Mouse (Mus musculus) left cerebral cortex, postnatal 25 days (tissue): ENCODE results near the gene Tep1. TPM values are rescaled to one million over a fixed set of nuclear protein-coding genes. Genes with fewer than 3 reads are reported as not detected.
"Not testable (repeated sequence)": the region's sequence is repeated elsewhere in the genome, so short reads cannot be mapped to it uniquely, and the experiment has no call there.

Experiments
- DNase-seq, 2 experiments: peaks; one replicate each; pipeline ENCODE4 v3.0.0; 2022; ENCODE audit warnings: low spot score in 2 of 2, mixed read lengths in 1 of 2
- intact Hi-C: fragments of 180-260 bp; cut with DNase I; formaldehyde crosslinking; loops from one replicate; pipeline ENCODE4 v1.15.1; 2025
- total RNA-seq, 2 experiments: library from RNA; stranded (reverse); gene quantifications; 2 replicates each; pipeline ENCODE4 v1.2.3; 2021

The Tep1 gene
- total RNA-seq, result 1 to 10 TPM; 2.4 to 5.0 TPM

- DNase-seq, result peak; percentile 24 to 49
- intact Hi-C loops, result loop anchor here (5.0 kb wide), 1 partner anchor 63 kb away; the partner anchor contains the start of genes Ccnb1ip1 and Parp2
These were observed at the start of gene Tep1 for GRCm38 (mm10) chr14:50869889-50870804. Tep1 (minus strand) TSS chr14:50870560.

- intact Hi-C loops, result no loop called here
- DNase-seq, result no peak
These were observed 41.0 kb upstream of the Tep1 start for GRCm38 (mm10) chr14:50911356-50911755.

- intact Hi-C loops, result no loop called here
- DNase-seq, result no peak
These were observed 37.8 kb upstream of the Tep1 start for GRCm38 (mm10) chr14:50908126-50908525.

GRCm38 (mm10) chr14:50905327-50905726 is 35.0 kb upstream of the Tep1 start:
- intact Hi-C loops, DNase-seq: not testable (repeated sequence)

DNA sequence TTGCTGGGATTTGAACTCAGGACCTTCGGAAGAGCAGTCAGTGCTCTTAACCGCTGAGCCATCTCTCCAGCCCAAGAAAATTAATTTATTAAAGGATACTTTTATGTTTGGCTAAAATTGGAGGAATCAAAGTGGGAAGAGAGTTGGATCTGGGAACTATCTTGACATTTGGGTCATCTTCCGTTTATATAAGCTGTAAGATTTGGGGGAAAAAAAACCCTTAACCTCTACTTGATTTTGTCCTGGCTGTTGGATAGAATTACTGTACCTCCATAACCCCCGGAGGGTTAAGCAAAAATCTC is 34.4 kb upstream of the Tep1 start:
- intact Hi-C loops, result no loop called here
- DNase-seq, result no peak

- DNase-seq, result peak in 1 of 2 experiments; percentile 32
- intact Hi-C loops, result no loop called here
These were observed 33.8 kb upstream of the Tep1 start for GRCm38 (mm10) chr14:50903973-50904827.

GRCm38 (mm10) chr14:50897992-50898391 is 27.6 kb upstream of the Tep1 start:
- intact Hi-C loops, result not testable (repeated sequence)

GRCm38 (mm10) chr14:50897374-50897765 is 27.0 kb upstream of the Tep1 start, which contains the start of gene Klhl33:
Klhl33 (minus strand) TSS chr14:50897507.
- intact Hi-C loops, result no loop called here
- no peak for DNase-seq

More at GRCm38 (mm10) chr14:50897992-50898391, 27.6 kb upstream of the Tep1 start:
- DNase-seq, result not testable (repeated sequence)

DNA sequence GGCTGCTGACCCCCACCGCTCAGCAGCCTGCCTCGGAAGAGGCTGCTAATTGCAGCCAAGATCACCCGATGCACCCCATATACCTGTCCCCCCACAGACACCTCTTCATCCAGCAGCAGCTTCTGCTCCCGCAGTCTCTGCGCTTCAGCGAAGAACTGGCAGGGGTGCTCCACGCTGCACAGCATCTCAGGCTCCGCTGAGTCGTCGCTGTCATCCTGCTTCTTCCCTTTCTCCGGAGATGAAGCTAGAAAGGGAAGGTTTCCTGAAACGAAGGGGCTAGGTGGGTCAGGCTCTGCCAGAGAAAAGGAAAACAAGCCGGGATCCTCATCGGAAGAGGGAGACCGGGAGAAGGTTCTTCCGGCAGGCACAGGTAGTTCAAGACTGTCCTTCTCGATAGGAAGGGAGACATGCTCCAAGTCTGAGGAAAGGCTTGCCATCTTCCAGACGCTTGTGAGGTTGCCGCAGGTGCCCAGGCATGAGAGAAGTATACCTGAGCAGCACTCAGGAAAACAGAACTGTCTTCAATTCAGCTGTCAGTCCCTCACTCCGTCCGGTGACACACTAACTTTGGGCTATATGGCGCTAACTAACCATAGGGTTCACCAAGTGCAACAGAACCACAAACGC is 26.5 kb upstream of the Tep1 start:
- DNase-seq, result peak; percentile 37 to 52
- intact Hi-C loops, result no loop called here

DNA sequence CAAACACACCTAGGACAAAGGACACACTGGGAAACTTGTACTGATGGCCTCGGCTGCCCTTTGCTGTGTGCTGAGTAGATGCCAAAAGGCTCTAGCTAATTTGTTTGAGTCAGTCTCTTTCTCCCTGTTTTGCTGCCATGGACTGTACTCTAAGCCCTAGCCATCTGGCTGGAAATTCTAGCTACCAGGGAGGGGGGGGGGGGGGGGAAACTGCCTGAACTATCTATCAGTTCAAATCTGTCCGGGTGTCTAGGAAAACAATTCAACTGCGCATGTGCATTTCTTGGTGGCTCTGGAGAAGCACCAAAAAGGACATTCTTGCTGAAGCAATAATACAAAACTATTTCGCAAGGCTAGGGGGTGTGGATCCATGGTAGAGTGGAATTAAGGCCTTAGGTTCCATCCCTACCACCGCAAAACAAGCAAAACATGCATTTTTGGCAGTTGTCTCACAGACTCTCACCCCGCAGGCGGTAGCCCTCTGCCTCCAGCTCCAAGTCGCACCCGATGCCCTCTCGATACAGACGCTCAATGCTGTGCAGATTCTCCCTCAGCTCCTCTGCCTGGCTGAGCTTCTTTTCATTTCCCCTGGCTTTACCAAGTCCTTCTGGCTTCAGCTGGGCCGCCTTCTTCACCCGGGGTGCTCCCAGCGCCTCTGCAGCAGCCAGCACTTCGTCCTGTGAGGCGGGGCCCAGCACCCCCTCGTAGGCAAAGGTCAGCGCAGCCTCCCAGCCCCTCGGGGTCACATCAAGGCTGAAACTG is 25.8 kb upstream of the Tep1 start:
- DNase-seq, result peak in 1 of 2 experiments; percentile 54
- intact Hi-C loops, result no loop called here

DNA sequence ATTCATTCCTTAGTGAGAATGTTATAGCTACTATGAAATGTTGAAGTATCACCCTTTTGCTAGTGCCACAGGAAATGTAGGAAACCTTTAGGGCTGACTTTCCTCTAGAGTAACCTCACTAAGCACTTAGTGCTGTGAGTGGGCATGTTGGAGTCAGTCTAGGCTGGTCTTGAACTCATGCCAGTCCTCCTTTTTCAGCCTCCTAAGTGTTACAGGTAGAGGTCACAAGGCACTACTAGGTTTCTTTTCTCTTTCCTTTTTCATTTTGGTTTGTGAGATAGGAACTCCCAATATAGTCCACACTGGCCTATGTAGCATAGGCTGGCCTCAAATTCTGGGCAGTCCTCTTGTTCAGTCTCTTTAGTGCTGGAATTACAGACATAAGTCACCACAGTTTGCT is 25.0 kb upstream of the Tep1 start:
- intact Hi-C loops, result no loop called here
- no peak for DNase-seq

GRCm38 (mm10) chr14:50892541-50893459 is 22.4 kb upstream of the Tep1 start:
- intact Hi-C loops, result no loop called here
- no peak for DNase-seq

GRCm38 (mm10) chr14:50892091-50892490 is 21.7 kb upstream of the Tep1 start:
- intact Hi-C loops, result no loop called here

GRCm38 (mm10) chr14:50891621-50892020 is 21.3 kb upstream of the Tep1 start:
- intact Hi-C loops, result no loop called here

More at GRCm38 (mm10) chr14:50892091-50892490, 21.7 kb upstream of the Tep1 start:
- no peak for DNase-seq

GRCm38 (mm10) chr14:50876236-50876950 is 6.0 kb upstream of the Tep1 start:
- intact Hi-C loops, result no loop called here
- peak in 1 of 2 experiments; percentile 74 for DNase-seq

More at GRCm38 (mm10) chr14:50891621-50892020, 21.3 kb upstream of the Tep1 start:
- no peak for DNase-seq

DNA sequence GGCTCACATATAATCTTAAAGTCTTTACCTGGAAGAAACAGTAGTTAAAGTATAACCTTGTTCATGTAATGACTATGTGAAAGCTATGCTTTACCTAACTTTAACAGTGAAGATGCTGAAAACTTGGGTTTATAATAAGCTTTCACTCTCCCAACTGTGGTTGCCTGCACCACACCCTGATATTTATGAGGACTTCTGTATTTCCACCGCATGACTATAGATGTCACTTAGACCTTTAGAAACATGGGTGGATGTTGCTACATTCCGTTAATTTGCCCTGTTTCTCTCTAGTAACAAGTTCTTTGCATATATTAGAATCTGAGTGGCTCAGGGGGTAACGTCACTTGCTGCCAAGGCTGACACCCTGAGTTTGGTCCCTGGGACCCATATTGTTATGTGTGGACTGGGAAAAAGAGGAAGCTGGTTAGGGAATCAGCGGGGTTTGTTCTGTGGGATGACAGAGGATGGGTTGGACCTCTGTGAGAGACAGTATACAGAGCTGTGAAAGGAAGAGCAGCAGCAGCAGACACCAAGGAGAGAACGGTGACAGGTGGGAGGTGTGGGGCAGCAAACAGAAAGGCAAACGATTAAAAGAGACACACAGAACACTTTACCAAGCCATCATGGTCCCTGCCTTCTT is 5.4 kb upstream of the Tep1 start:
- DNase-seq, result peak in 1 of 2 experiments; percentile 31

DNA sequence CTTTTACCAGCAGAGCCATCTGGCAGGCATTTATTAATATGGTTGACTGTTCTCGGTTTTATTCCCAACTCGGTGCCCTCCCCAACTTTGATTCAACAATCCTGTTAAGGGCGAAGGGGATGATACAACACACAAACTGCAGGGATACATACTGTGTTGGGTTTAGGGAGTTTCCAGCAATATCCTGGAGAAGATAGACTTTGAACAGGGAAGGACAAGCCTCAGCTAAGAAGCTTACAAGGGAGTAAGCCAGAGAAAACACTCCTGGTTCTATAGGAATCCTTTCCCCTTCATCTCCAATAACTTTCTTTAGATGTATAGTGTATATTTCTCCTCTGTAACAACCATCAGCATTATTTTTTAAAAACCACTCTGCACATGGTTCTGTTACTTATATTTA is 4.8 kb upstream of the Tep1 start:
- intact Hi-C loops, result no loop called here
- DNase-seq, result no peak

More for the DNA sequence above, 5.4 kb upstream of the Tep1 start:
- intact Hi-C loops, result no loop called here
